Mouse (Mus musculus) bone marrow, adult 2 months (tissue): ENCODE measurements at regions not wholly inside any gene's neighbourhood (a gene's known extent, or its start where the extent isn't known, plus 50 kb on each side); places are given as distances from the start of the nearest gene placed in this dataset.

Experiments
- H3K27ac ChIP-seq: fragments of 200-500 bp; 2 replicates; pipeline ENCODE4 v1.5.1; 2012; ENCODE audit warnings: low read depth, mild to moderate bottlenecking, control low read depth, inconsistent platforms, low read length; ENCODE audit not compliant: control insufficient read depth, poor library complexity, insufficient read depth
- H3K4me1 ChIP-seq: fragments of 200-500 bp; 2 replicates; pipeline ENCODE4 v1.6.1; 2011; ENCODE audit warnings: low read length; ENCODE audit not compliant: control insufficient read depth, insufficient read depth
- H3K4me3 ChIP-seq: fragments of 200-500 bp; replicated peaks from 2 replicates; pipeline ENCODE3; 2011; ENCODE audit warnings: mild to moderate bottlenecking, low read depth, low read length, control low read depth; ENCODE audit not compliant: control insufficient read depth
- CTCF ChIP-seq: fragments of 200-500 bp; IDR thresholded peaks from 2 replicates; pipeline ENCODE4 v1.5.1; 2011; ENCODE audit warnings: low read length, control low read depth; ENCODE audit not compliant: control insufficient read depth, insufficient read depth
- POLR2A ChIP-seq: fragments of 200-500 bp; IDR thresholded peaks from 2 replicates; pipeline ENCODE4 v1.6.1; 2011; ENCODE audit warnings: low read depth, mild to moderate bottlenecking, control low read depth, low read length, borderline replicate concordance; ENCODE audit not compliant: control insufficient read depth
- WGBS: fragments of 180-500 bp; shearing (Covaris S2); methylation state at CpG from one replicate; pipeline ENCODE4 v1.1.7; 2018; 5-methylcytosine and 5-hydroxymethylcytosine counted together

GRCm38 (mm10) chr2:38420498-38420897, 81.4 kb downstream of the Lhx2 start:
- no peak overlapping the region for H3K27ac ChIP-seq
- TF ChIP-seq CTCF (no peak), POLR2A (no peak)
- WGBS: 45% methylated on average over 3 of the region's 3 CpGs
- H3K4me3 ChIP-seq: no peak overlapping the region
- no peaks in the 10 kb centered on the region for H3K4me1 ChIP-seq

GRCm38 (mm10) chr2:38422406-38422805, 83.3 kb downstream of the Lhx2 start:
- TF ChIP-seq CTCF: no peak
- TF ChIP-seq POLR2A: no peak
- WGBS: 75% methylated on average over 3 of the region's 3 CpGs
- H3K4me3 ChIP-seq: no peak overlapping the region
- no peak overlapping the region for H3K27ac ChIP-seq
- H3K4me1 ChIP-seq: no peaks in the 10 kb centered on the region

GRCm38 (mm10) chr2:38423886-38424277, 84.8 kb downstream of the Lhx2 start:
- Histone ChIP-seq H3K27ac (no peak overlapping the region), H3K4me1 (no peaks in the 10 kb centered on the region), H3K4me3 (no peak overlapping the region)
- WGBS: 47% methylated on average over 7 of the region's 7 CpGs
- TF ChIP-seq CTCF (no peak), POLR2A (no peak)

GRCm38 (mm10) chr2:38424278-38424931, 85.3 kb downstream of the Lhx2 start:
- H3K4me3 ChIP-seq: no peak overlapping the region
- TF ChIP-seq POLR2A: no peak
- TF ChIP-seq CTCF: no peak
- WGBS: 25% methylated on average over 22 of the region's 22 CpGs
- no peak overlapping the region for H3K27ac ChIP-seq
- H3K4me1 ChIP-seq: no peaks in the 10 kb centered on the region

- 40% methylated on average over 9 of the region's 9 CpGs for WGBS
- no peak for TF ChIP-seq CTCF
These were observed 85.9 kb downstream of the Lhx2 start for GRCm38 (mm10) chr2:38424976-38425375.

GRCm38 (mm10) chr2:38429752-38430378, 81.6 kb upstream of the Nek6 start:
- WGBS: 42% methylated on average over 6 of the region's 6 CpGs
- TF ChIP-seq POLR2A (no peak), CTCF (peak; percentile 76; the same call in 1 of the 2 replicates)
- H3K4me1 ChIP-seq: no peaks in the 10 kb centered on the region
- H3K27ac ChIP-seq: no peak overlapping the region
- H3K4me3 ChIP-seq: no peak overlapping the region

More at GRCm38 (mm10) chr2:38424976-38425375, 85.9 kb downstream of the Lhx2 start:
- Histone ChIP-seq H3K4me3 (no peak overlapping the region), H3K4me1 (no peaks in the 10 kb centered on the region), H3K27ac (no peak overlapping the region)

GRCm38 (mm10) chr2:38431546-38431945, 79.9 kb upstream of the Nek6 start:
- TF ChIP-seq CTCF (no peak), POLR2A (no peak)
- 71% methylated on average over 5 of the region's 5 CpGs for WGBS
- no peak overlapping the region for H3K4me3 ChIP-seq
- H3K27ac ChIP-seq: no peak overlapping the region
- no peaks in the 10 kb centered on the region for H3K4me1 ChIP-seq

- Histone ChIP-seq H3K4me3 (no peak overlapping the region), H3K27ac (no peak overlapping the region), H3K4me1 (no peaks in the 10 kb centered on the region)
- TF ChIP-seq POLR2A (no peak), CTCF (peak; percentile 15; the same call in 1 of the 2 replicates)
- WGBS: 1% methylated on average over 3 of the region's 3 CpGs
These were observed 77.7 kb upstream of the Nek6 start for GRCm38 (mm10) chr2:38433736-38434135.

GRCm38 (mm10) chr2:38436701-38437100, 74.7 kb upstream of the Nek6 start:
- Histone ChIP-seq H3K4me1 (no peaks in the 10 kb centered on the region), H3K27ac (no peak overlapping the region), H3K4me3 (no peak overlapping the region)
- no peak for TF ChIP-seq POLR2A
- no peak for TF ChIP-seq CTCF
- 60% methylated on average over 4 of the region's 4 CpGs for WGBS
